Mouse (Mus musculus): ENCODE measurements around the gene Slc7a11. TPM values are rescaled to one million over a fixed set of nuclear protein-coding genes. Genes with fewer than 3 reads are reported as not detected.

Slc7a11 gene
- polyA plus RNA-seq (2014; fragmentation: Nextera tagmentation; extraction: Ambion mirVana): 2.5 and 2.7 TPM in 2 replicates

DNA sequence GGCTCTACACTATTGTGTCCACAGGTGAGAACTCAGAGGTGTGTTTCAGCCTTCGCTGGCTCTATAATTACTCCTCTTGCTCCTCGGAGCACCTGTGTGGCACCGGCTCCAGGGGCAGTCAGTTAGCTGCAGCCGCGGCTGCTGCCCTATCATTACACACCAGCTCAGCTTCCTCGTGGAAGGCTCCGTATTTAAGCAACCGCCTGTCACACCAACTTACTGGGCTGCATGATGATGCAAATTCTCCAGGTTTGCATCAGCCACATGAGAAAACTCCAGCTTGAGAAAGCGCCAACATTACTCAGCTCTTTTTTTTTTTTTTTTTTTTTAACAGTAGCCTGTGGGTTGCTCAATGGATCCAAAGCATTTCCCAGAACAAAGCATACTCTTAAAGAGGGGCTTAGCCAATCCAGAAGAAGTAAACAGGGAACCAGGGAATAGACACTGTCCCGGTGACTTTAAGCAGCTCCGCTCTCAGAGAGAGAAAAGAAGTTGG is at the start of gene Slc7a11:
Slc7a11 (minus strand) TSS at position 194 of the 496 bp plus-strand sequence.
- DNase-seq (ENCODE audit: low spot score): peak; percentile 85
- Histone ChIP-seq H3K27me3 (replicated peaks; ENCODE audit: control insufficient read depth, insufficient read depth, low read length) (no peaks in the 10 kb centered on the region), H3K27ac (replicated peaks; ENCODE audit: low read depth, low read length) (0 out of 2 replicates have a peak within 1 kb of the TSS, but pooled peaks have one; percentile 53), H3K4me3 (ENCODE audit: low read depth, low read length) (peak within 1 kb of the TSS; percentile 39), H3K9me3 (ENCODE audit: control insufficient read depth, low read length) (no peaks in the 10 kb centered on the region), H3K36me3 (ENCODE audit: control insufficient read depth, insufficient read depth, low read length) (no peaks in the 10 kb centered on the region), H3K4me2 (ENCODE audit: low read depth, low read length) (peak within 1 kb of the TSS; percentile 81), H3K9ac (ENCODE audit: low read depth, low read length) (peak within 1 kb of the TSS; percentile 47), H3K4me1 (ENCODE audit: control insufficient read depth, insufficient read depth, low read length) (0 out of 2 replicates have a peak, but pooled peaks cover 8% of the 10 kb centered on the region)
- 2% methylated on average over 11 of the region's 11 CpGs for WGBS
- ATAC-seq (ENCODE audit: low read depth): peak; percentile 81

DNA sequence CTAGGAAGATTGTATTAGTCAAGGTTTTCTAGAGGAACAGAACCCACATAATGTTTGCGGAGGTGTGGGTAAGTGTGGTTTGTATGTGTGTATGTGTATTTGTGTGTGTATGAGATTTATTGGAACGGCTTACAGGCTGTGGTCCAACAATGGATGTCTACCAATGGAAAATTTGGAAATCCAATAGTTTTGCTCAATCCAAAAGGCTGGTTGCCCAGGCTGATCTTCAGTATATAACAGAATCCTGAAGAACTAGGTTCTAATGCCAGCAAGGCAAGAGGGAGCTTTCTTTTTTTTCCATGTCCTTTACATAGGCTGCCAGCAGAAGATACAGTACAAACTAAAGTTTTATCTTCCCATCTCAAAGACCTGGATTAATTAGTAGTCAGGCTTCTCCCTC is 48.3 kb upstream of the Slc7a11 start:
- Histone ChIP-seq H3K9ac (ENCODE audit: low read depth, low read length) (no peak overlapping the region), H3K36me3 (ENCODE audit: control insufficient read depth, insufficient read depth, low read length) (no peaks in the 10 kb centered on the region), H3K9me3 (ENCODE audit: control insufficient read depth, low read length) (no peaks in the 10 kb centered on the region), H3K27ac (replicated peaks; ENCODE audit: low read depth, low read length) (no peak overlapping the region), H3K27me3 (replicated peaks; ENCODE audit: control insufficient read depth, insufficient read depth, low read length) (no peaks in the 10 kb centered on the region), H3K4me2 (ENCODE audit: low read depth, low read length) (no peak overlapping the region), H3K4me1 (ENCODE audit: control insufficient read depth, insufficient read depth, low read length) (no peaks in the 10 kb centered on the region), H3K4me3 (ENCODE audit: low read depth, low read length) (no peak overlapping the region)
- no peak for ATAC-seq (ENCODE audit: low read depth)
- 97% methylated on average over 2 of the region's 2 CpGs for WGBS
- DNase-seq (ENCODE audit: low spot score): no peak

DNA sequence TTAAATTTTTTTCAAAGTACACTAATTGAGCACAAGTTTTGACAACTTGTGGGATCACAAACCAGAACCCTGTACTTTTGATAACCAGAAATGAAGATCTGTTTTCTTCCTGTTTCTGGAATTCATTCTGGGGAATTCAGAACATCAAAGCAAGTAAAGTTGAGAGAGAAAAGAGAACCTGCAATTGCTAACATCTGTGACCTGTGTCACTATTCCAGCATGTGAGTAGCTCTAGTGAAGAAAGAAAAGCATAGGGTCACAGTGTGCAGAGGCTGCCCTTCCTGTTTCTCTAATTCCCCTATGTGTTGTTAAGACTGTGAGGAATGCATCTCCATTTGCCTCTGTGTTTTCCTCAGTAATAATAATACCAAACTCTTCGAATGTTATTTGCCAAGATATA is 40.7 kb upstream of the Slc7a11 start:
- peak; percentile 16 for DNase-seq (ENCODE audit: low spot score)
- ATAC-seq (ENCODE audit: low read depth): no peak

DNA sequence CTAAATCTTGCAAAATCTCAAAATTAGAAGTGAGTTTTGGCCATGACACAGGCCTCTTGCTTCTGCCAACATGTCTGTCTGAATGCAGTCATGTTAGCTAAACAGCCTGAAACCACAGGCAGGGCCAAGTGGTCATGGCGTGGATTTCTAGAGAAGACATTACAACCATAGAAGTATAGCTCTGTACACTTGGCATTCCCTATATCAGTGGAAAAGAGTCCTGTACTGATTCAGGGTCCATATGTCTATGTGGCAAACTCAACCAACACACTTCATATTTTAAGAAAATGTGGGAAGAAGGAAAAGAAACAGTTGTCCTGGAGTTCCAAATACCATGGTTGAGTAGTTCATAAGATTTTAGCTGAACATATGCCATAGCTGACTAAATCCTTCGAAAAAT is 18.8 kb upstream of the Slc7a11 start:
- H3K9ac ChIP-seq (ENCODE audit: low read depth, low read length): no peak overlapping the region
- H3K27me3 ChIP-seq (replicated peaks; ENCODE audit: control insufficient read depth, insufficient read depth, low read length): no peaks in the 10 kb centered on the region
- no peak overlapping the region for H3K4me2 ChIP-seq (ENCODE audit: low read depth, low read length)
- H3K9me3 ChIP-seq (ENCODE audit: control insufficient read depth, low read length): no peaks in the 10 kb centered on the region
- no peak overlapping the region for H3K27ac ChIP-seq (replicated peaks; ENCODE audit: low read depth, low read length)
- no peaks in the 10 kb centered on the region for H3K4me1 ChIP-seq (ENCODE audit: control insufficient read depth, insufficient read depth, low read length)
- H3K36me3 ChIP-seq (ENCODE audit: control insufficient read depth, insufficient read depth, low read length): no peaks in the 10 kb centered on the region
- WGBS: 81% methylated on average over 2 of the region's 2 CpGs
- H3K4me3 ChIP-seq (ENCODE audit: low read depth, low read length): no peak overlapping the region
- ATAC-seq (ENCODE audit: low read depth) (no peak), DNase-seq (ENCODE audit: low spot score) (peak; percentile 12)

More for the DNA sequence above, 40.7 kb upstream of the Slc7a11 start:
- Histone ChIP-seq H3K4me2 (ENCODE audit: low read depth, low read length) (no peak overlapping the region), H3K9me3 (ENCODE audit: control insufficient read depth, low read length) (no peaks in the 10 kb centered on the region), H3K27me3 (replicated peaks; ENCODE audit: control insufficient read depth, insufficient read depth, low read length) (no peaks in the 10 kb centered on the region), H3K27ac (replicated peaks; ENCODE audit: low read depth, low read length) (no peak overlapping the region), H3K36me3 (ENCODE audit: control insufficient read depth, insufficient read depth, low read length) (no peaks in the 10 kb centered on the region), H3K9ac (ENCODE audit: low read depth, low read length) (no peak overlapping the region), H3K4me1 (ENCODE audit: control insufficient read depth, insufficient read depth, low read length) (0 out of 2 replicates have a peak, but pooled peaks cover 3% of the 10 kb centered on the region), H3K4me3 (ENCODE audit: low read depth, low read length) (no peak overlapping the region)
- 19% methylated on average over 1 of the region's 1 CpGs for WGBS

- no peaks in the 10 kb centered on the region for H3K27me3 ChIP-seq (replicated peaks; ENCODE audit: control insufficient read depth, insufficient read depth, low read length)
- H3K36me3 ChIP-seq (ENCODE audit: control insufficient read depth, insufficient read depth, low read length): no peaks in the 10 kb centered on the region
- H3K9ac ChIP-seq (ENCODE audit: low read depth, low read length): no peak overlapping the region
- 80% methylated on average over 5 of the region's 5 CpGs for WGBS
- H3K27ac ChIP-seq (replicated peaks; ENCODE audit: low read depth, low read length): no peak overlapping the region
- no peak overlapping the region for H3K4me3 ChIP-seq (ENCODE audit: low read depth, low read length)
- no peaks in the 10 kb centered on the region for H3K9me3 ChIP-seq (ENCODE audit: control insufficient read depth, low read length)
- no peaks in the 10 kb centered on the region for H3K4me1 ChIP-seq (ENCODE audit: control insufficient read depth, insufficient read depth, low read length)
- H3K4me2 ChIP-seq (ENCODE audit: low read depth, low read length): no peak overlapping the region
- ATAC-seq (ENCODE audit: low read depth) (no peak), DNase-seq (ENCODE audit: low spot score) (no peak)
Observed at GRCm38 (mm10) chr3:50457136-50457535, 13.7 kb upstream of the Slc7a11 start.

GRCm38 (mm10) chr3:50456564-50456963 is 13.2 kb upstream of the Slc7a11 start:
- no peaks in the 10 kb centered on the region for H3K4me1 ChIP-seq (ENCODE audit: control insufficient read depth, insufficient read depth, low read length)
- H3K9ac ChIP-seq (ENCODE audit: low read depth, low read length): no peak overlapping the region
- 65% methylated on average over 4 of the region's 4 CpGs for WGBS
- no peaks in the 10 kb centered on the region for H3K27me3 ChIP-seq (replicated peaks; ENCODE audit: control insufficient read depth, insufficient read depth, low read length)
- H3K4me3 ChIP-seq (ENCODE audit: low read depth, low read length): no peak overlapping the region
- H3K36me3 ChIP-seq (ENCODE audit: control insufficient read depth, insufficient read depth, low read length): no peaks in the 10 kb centered on the region
- ATAC-seq (ENCODE audit: low read depth): no peak
- H3K9me3 ChIP-seq (ENCODE audit: control insufficient read depth, low read length): no peaks in the 10 kb centered on the region
- peak; percentile 47 for DNase-seq (ENCODE audit: low spot score)
- H3K4me2 ChIP-seq (ENCODE audit: low read depth, low read length): no peak overlapping the region
- H3K27ac ChIP-seq (replicated peaks; ENCODE audit: low read depth, low read length): no peak overlapping the region

DNA sequence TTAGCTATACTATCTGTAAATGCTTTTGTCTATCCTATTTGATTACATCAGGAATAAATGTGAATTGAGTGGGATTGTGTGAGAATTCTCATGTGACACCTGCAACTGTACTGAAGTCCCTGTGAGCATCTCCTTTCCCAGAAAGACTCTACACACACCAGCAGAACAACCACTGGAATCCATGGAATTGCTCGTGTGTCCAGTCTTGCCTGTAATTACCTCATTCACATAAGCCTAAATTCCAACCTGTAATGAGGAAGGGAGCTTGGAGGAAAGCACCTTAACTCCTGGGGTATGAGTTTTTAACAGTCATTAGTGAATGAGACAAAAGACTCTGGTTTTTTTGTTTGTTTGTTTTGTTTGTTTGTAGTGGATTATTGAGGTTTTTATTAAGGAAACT is 12.6 kb upstream of the Slc7a11 start:
- 46% methylated on average over 1 of the region's 1 CpGs for WGBS
- ATAC-seq (ENCODE audit: low read depth) (no peak), DNase-seq (ENCODE audit: low spot score) (no peak)
- Histone ChIP-seq H3K4me2 (ENCODE audit: low read depth, low read length) (no peak overlapping the region), H3K4me3 (ENCODE audit: low read depth, low read length) (no peak overlapping the region), H3K27ac (replicated peaks; ENCODE audit: low read depth, low read length) (no peak overlapping the region), H3K9ac (ENCODE audit: low read depth, low read length) (no peak overlapping the region), H3K36me3 (ENCODE audit: control insufficient read depth, insufficient read depth, low read length) (no peaks in the 10 kb centered on the region), H3K9me3 (ENCODE audit: control insufficient read depth, low read length) (no peaks in the 10 kb centered on the region), H3K27me3 (replicated peaks; ENCODE audit: control insufficient read depth, insufficient read depth, low read length) (no peaks in the 10 kb centered on the region), H3K4me1 (ENCODE audit: control insufficient read depth, insufficient read depth, low read length) (no peaks in the 10 kb centered on the region)

GRCm38 (mm10) chr3:50445050-50445775 is 1.8 kb upstream of the Slc7a11 start:
- no peaks in the 10 kb centered on the region for H3K9me3 ChIP-seq (ENCODE audit: control insufficient read depth, low read length)
- no peak overlapping the region for H3K4me3 ChIP-seq (ENCODE audit: low read depth, low read length)
- H3K9ac ChIP-seq (ENCODE audit: low read depth, low read length): no peak overlapping the region
- peak overlapping the region; percentile 10; the same call in 1 of the 2 replicates for H3K4me2 ChIP-seq (ENCODE audit: low read depth, low read length)
- 0 out of 2 replicates have a peak, but pooled peaks cover 8% of the 10 kb centered on the region for H3K4me1 ChIP-seq (ENCODE audit: control insufficient read depth, insufficient read depth, low read length)
- no peak for DNase-seq (ENCODE audit: low spot score)
- WGBS: 49% methylated on average over 10 of the region's 10 CpGs
- H3K27ac ChIP-seq (replicated peaks; ENCODE audit: low read depth, low read length): no peak overlapping the region
- ATAC-seq (ENCODE audit: low read depth): no peak; the same call in 1 of the 2 replicates
- no peaks in the 10 kb centered on the region for H3K36me3 ChIP-seq (ENCODE audit: control insufficient read depth, insufficient read depth, low read length)
- no peaks in the 10 kb centered on the region for H3K27me3 ChIP-seq (replicated peaks; ENCODE audit: control insufficient read depth, insufficient read depth, low read length)
